Mouse (Mus musculus) T-cell, adult 2 months (primary cell): ENCODE measurements at regions not wholly inside any gene's neighbourhood (a gene's known extent, or its start where the extent isn't known, plus 50 kb on each side); places are given as distances from the start of the nearest gene placed in this dataset.

Source experiments
- DNase-seq: peaks from one replicate; pipeline ENCODE4 v3.0.0; 2022; ENCODE audit warnings: low spot score

DNA sequence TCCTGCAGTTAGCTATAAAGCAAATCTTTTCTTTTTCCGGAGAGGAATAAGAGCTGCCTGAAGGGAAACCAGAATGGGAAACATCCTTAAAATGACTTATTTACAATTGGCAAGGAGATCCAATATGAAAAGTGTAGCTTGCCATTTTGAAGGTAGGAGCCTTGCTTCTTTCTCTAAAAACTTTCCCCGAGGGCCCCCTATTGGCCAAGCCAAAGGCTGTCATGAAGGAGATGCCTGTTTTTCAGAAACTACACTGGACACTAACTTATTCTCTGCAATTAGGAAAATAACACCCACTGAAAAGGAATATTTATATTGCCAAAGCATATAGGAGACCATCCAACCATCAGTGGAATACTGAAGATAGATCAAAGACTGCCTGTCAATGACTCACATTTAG, 312.8 kb upstream of the Thrb start:
- no peak for DNase-seq

DNA sequence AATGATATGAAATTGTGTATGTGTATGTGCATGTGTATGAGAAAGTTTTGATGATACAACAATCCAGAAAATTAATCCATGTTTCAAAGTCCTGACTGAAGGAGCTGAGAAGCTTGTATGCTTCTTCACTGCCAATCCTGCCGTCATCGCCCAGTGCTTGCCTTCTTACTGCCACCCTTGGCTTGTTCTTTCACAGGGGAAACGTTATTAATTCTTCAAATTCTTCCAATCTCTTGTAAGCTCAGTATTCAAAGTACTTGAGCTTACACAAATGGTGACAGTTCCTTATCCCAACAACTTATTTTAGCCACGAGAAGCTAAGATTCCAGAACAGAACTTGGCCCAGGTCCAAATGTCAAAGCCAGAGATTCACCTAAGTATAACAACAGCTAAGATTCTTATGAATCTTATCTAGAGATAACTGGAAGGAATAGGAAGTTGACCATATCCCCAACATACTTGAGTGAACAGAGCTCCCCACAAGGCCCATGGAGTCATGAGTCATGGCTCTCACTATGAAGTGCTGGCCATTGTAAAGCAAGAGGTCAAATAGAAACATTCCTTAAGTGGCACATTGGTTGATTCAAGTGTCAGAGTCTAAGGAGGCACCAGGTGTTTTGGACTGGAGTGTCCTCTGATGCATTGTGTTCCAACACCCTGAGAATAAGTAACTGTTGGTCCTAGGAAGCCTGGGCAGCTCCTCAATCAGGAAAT, 307.6 kb upstream of the Thrb start:
- no peak for DNase-seq

DNA sequence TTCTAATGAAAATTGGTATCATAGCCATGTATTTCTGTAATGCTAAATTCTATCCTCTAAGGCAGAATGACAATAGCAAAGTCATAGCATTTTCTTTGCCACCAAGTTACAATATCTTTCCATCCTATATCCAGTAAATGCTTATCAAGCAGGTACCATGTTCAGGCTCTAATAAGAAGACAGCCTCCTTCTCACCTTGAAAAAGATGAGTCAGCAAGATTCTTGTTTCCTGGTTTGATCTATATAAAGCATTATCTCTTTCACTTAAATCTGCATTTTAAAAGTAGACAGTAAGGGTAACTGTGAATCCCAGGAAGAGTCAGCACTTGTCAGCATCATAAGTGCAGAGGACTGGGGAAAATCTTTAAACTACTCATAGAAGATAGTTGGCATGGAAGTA, 298.2 kb upstream of the Thrb start:
- no peak for DNase-seq

DNA sequence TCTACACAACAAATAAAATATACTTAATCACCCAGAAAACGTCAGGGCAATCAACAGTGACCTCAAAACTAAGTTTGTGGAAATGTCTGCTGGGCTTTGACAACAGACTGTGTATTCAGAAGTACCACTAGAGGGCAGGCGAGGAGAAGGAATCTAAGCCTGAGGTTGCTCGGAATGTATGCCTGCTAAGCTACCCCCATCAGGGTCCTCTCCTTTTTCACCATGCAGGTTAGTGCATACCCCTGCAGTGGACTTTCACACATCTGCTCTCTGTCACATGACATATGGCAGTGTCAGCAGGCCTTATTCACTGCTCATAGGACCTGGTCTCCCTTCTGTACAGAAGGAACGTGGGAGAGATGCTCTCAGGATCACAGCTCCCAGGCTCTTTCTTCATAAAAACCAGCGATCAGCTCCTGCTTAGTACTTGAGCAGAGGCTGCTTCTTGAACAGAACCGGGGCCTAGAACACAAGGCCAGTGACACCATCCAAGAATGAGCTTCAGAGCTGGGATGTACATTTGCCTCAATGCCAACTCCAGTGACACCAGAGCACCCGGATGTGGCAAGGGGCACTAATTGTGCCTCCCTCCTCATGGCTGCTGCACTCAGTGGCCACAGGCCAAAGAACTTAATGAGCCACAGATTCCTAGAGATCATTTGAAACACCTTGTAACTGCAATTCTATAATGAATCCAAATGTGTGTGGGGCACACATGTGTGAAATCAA, 257.1 kb upstream of the Thrb start:
- peak; percentile 13 for DNase-seq

DNA sequence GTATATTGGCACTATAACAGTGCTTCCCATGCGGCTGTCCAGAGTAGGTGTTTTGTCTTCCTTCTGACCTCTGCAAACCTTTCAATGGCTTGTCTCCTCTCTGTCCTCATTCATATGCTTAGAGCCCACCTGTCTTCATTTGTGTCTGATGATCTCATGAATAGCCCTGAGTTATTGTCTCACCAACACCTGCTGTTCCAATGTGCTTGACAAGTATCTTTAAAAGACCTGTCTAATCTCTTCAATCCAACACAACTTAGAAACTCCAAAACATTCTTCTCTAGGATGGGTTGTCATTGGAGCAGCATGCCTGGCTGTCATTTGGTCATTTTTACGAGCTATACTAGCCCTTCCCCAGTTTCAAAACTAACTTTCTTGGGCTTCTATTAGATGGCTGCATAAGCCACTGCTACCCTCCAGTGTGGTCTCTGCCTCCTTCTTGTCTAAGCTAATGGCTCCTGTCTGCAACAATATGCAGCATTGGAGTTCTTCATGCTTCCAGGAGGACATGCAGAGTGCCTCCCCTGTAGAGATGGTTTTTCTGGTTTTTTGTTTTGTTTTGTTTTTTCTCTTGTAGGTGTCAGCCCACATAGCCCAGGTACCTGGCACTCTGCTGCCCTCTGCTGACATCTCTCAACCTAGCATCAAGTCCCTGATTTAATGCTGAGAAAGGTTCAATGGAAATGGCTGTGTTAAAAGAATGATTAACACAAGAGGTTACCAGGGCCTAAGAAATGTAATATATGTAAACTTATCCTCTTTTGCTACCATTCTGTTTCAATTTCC, 254.3 kb upstream of the Thrb start:
- peak; percentile 3 for DNase-seq

DNA sequence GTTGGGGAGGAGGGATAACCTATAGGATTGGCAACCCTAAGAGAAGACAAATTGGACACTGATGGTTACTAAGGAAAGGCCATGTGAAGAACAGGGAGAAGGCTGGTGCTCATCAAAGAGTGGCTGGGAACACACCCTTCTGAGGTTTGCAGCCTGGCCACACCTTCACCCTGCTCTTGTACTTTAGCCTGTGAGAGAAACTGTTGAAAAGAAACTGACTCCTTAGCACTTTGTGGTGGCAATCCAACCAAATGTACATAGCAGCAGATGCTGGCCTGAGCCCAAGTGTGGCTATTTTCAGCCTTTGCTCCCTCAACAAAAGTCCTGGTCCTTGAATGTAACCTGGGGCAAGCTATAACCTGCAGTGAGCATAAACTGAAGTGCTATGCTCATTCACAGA, 253.2 kb upstream of the Thrb start:
- DNase-seq: no peak

DNA sequence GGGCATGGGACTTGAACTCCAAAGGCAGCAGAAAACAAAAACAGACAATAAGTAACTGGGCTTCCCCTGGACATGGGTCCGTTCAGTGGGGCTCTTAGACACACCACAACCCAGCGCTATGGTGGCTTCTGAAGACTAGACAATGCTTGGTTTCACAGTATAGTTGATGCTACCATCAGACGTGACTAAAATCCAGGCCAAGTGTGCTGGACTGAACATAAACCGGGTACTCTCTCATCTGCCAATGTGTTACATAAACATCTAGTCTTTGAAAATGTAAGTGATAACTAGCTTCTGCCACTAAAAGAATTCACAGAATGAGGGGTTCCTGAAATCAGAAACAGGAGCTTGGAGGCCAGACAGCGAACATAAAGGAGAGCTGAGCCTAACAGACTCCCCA, 251.7 kb upstream of the Thrb start:
- DNase-seq: no peak

DNA sequence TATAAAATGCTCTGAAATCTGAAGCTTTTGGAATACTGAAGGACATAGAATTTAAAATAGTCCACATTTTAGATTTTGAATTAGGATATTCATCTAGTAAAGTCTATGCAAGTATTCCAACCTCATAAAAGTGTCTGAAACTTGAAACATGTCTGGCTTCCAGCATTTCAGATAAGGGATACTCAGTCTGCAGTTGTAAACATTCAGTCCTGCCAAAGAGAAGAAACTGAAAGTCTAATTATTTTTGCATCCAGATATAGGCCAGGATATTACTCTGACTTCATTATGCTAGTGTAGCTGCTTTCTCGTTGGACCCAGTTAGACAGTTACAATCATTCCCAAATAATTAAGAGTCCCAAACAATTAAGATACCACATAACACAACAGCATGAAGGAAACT, 251.2 kb upstream of the Thrb start:
- no peak for DNase-seq

DNA sequence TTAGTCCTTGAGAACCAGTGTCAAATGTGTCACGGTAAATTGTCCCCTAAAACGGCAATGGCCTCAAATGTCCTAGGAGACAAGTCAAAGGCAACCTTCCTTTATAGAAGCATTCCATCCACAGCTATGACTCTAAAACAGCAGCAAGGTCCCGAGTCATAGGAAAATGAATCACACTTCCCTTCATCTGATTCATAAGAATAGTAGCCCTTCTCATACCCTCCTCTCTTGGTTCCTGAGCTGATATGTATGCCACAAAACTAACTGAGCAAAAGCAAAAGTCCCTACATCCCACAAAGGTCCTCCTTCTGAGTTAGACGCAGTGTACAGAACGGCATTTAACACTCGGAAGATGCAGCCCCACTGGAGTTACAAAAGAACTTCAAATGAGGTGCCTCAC, 250.6 kb upstream of the Thrb start:
- no peak for DNase-seq

DNA sequence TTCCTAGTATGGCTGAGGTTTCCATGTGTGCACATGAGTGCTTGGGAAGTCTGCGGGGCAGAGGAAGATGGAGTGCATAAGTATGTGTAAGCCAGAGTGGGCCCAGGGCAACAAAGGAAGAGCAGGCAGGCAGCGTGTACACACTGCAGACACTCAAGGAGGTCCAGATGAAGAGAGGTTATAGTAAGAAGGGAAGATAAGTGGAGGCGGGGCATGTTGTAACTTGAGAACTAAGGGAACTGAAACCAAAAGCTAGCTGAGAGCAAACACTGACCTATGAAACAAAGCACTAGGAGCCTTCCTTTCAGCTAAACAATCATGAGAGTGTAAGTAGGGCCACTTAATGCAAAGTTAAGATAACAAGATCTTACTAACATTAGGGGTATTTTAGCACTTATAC, 249.3 kb upstream of the Thrb start:
- DNase-seq: no peak

DNA sequence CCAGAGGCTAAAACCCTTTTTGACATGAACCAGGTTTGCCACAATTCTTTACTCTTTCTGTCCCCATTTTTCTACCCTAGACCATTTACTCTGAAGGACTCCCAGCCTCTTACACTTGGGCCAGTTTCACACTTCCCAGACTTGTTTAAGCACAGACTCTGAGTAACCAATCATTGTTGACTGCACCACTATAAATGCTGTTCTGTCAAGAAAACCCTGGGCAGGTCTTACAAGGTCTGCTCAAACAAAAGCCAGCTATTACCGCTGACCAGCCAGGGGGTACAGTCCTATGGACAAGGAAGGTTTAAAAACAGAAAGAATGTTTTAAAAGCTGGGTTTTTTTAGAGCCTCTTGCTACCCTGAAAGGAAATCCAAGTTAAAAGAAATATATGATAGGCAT, 248.8 kb upstream of the Thrb start:
- no peak for DNase-seq

DNA sequence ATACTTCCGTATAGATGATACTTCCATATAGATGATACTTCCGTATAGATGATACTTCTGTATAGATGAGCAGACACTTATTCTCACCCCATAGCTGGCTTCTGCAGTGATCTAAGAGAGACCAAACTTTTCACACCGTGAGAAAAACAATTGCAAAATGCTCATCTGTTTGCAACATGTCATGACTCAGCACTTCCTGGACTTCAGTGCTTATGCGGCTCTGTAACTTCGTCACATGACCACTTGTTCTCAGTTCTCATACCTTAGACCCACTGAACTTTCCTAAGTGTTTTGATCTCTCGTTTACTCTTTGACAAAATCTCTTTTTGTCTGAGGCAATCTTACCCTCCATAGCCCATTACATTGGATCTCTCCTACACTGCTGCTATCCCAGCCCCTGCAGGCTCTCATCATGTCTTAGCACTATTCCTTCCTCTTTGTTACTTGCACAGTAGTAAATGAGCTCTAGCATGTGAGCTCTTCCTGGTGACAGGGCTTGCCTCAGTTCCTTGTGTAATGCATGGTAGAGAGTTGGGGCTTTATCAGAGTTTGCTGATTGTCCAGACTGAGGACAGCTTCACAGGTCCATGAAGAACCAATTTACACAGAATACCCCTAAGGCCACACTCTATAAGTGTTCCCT, 245.7 kb upstream of the Thrb start:
- no peak for DNase-seq

DNA sequence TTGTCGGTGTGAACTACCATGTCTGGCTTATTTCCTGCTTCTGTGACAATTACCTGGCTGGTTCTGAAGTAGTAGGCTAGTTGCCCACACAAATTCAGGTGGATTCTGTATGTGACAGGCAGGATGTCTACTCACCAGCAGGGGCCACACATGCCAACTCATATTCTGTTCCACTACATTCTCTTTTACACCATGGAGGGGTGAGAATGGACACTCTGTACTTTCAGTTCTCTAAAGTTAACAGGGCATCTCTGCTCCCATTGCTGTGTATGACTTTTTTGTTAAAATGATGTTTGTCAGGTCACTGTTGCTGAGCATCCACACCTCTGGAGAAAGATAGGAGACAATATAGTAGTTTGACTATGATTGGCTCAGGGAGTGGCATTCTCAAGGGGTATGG, 232.3 kb upstream of the Thrb start:
- no peak for DNase-seq

DNA sequence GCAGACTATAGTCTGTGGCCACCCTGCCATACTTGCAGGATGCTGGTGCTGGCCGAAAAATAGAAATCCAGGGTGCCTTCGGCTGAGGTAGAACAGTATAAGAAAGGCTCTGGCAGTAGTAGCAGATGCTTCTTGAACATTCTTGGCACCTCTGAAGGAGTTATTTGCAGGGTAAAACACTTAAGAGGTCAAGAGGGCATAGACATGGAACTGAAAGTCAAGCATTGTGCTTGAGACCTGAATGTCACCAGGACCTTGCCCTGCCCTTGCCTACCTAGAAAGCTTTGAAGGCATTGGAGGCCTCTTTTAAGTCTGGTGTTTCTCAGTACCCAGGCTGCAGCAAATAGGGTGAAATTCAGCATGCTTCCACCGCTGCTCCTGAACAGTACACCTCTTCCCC, 230.9 kb upstream of the Thrb start:
- DNase-seq: no peak

DNA sequence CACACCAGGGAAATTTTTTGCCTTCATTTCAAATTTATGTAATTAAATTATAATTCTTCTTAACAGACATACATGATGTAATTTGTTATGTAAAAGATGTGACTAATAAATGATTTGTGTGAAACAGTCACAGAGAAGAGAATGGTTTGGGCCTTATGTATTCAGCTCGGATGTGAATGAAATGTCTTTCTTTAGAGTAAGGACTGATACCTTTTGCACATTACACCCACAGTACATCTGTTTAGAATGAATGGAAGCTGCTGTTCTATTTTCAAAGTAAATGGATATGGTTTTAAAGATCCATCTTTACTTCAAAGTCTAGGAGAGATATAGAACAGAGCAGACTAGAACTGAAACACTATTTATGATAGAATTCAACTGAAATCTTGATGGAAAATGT, 226.7 kb upstream of the Thrb start:
- DNase-seq: no peak

DNA sequence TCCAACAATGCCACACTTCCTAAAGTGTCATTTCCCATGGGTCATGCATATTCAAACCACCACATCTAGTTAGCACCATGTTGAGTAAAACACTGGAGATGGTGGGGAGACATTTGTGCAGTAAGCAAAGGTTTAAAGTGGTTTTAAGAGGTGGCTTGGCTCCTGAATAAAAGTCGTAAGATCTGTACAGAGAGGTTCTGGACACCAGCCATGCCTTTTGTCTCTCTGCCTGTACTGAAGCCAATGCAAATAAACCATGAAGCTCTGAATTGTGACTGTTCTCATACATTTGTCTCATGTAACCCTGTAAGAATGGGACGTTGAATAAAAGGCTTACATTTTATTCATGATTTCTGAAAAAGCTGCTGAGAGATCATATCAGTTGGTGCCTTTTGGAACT, 202.1 kb upstream of the Thrb start:
- no peak for DNase-seq

DNA sequence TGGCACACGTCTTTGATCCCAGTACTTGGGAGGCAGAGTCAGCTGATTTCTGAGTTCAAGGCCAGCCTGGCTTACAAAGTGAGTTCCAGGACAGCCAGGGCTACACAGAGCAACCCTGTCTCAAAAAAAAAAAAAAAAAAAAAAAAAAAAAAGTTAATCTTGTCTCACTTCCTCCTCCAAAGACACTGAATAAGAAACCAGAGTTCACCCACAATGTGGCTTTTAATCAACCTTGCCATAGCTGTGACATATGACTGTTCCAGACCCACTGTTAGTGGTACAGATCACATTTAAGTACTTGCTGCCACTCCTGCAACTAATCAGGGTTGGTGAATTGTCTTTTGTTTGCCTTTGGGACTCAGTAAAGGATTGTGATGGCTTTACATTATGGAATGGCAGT, 181.1 kb upstream of the Thrb start:
- DNase-seq: no peak

DNA sequence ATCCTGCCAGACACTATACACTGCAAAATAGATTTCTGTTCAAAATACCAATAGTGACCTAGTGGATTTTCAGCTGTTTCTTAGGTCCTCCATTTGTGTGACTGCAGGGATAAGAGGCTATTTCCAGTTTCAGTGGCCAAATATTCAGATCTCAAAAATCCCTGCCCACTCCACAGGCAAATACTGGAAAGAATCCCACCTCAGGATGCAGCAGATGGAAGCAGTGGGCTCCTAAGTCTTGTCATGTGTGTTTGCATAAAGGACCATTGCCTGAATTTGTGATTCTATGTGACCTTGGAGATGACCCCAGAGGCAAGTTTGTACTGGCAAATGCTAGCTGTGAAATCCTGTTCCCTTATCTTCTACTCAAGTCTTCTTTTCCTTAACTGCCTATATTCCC, 175.2 kb upstream of the Thrb start:
- no peak for DNase-seq

DNA sequence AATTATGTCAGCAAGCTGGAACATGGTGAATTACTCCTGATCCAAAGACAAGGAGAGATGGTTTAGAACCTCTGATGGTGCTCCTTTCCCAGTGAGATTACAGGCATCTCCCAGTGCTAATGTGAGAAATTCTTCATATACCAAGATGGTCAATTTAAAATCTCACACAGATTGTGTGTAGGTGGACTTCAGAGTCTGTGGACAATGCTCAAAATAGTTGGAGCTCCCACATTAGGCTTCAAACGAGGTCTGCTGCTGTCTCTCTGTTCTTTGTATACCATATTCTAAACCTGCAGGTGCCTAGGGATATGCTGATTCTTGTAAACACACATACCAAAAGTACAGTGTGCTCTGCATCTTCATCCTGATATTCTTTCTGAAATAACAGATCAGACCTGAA, 146.3 kb upstream of the Thrb start:
- no peak for DNase-seq

DNA sequence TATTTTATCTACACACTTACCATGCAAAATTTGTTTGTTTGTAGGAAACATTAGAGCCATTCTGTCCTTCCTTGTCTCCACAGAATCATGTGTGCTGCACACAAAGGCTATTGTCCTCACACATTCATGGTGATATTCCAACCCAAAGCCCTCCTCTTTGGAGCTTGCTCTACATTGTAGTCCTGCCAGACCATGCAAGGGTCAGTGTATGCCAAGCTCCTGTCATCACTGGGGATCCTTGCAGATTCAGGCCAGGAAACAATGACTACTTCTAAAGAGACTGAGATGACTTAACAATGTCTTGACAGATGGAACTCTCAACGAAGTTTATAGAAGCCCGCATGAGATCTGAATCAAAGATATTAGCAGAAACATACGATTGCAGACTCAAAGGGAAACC, 137.4 kb upstream of the Thrb start:
- no peak for DNase-seq

DNA sequence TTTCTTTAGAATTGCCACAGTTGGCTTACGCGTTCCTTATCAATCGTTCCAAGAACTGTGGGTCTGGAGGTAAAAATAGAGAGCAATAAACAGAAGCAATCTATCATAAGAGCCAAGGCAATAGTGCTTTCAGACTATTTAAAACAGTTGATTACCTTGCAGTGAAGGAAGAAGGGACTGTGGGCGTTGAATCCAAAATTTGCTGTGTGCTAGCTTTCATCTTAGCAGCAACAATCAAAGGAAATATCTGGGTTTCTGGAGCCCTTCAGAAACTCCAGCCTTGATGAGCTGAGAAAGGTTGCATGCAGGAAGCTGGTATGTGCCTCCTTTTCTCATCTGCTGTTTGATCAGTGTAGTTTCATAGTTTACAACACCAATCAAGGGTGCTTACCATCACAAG, 136.1 kb upstream of the Thrb start:
- DNase-seq: no peak

DNA sequence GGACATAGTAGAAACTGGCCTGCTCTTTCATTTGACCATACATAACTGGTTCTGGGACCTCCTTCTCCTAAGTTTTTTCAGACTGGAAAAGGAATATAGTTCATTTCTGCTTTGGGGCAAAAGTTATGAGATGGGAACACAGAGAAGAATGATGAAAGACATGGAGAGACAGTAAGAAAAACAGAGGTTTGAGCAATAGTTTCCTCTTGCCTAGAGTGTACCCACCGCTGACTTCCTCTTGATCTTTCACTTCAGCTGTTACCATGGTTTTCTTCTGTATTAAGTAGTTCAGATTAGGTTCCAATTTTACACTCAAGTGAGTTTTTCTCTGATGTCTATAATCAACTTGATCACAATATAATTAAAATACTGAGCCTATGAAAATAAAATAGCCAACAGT, 120.7 kb upstream of the Thrb start:
- DNase-seq: no peak

DNA sequence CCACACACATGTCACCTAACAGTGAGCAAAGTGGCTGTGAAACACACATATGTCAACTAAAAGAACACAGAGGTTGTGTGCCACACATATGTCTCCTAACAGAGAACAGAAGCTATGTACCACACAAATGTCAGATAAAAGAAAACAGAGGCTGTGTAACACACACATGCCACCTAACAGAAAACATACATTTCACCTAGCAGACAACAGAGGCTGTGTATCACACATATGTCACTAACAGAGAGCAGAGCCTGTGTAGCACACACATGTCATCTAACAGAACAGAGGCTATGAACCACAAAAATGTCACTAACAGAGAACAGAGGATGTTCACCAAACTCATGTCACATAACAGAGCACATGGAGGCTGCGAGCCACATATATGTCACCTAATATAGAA, 103.6 kb upstream of the Thrb start:
- no peak for DNase-seq
